Mouse (Mus musculus) small intestine, adult 10 weeks (tissue): ENCODE data around the gene Psma5. TPM values are rescaled to one million over a fixed set of nuclear protein-coding genes. Genes with fewer than 3 reads are reported as not detected.

Experiments
- polyA plus RNA-seq: library from polyadenylated mRNA; stranded (reverse); fragments of 350-450 nt; fragmentation: Illumina TruSeq; extraction: RNeasy Lipid Tissue Mini Kit (QIAGEN cat#74804); gene quantifications from one replicate; pipeline ENCODE4 v1.2.3, GENCODE M21; 2014; ENCODE audit warnings: low replicate concordance

Gene Psma5
- polyA plus RNA-seq = 99.9 TPM

DNA sequence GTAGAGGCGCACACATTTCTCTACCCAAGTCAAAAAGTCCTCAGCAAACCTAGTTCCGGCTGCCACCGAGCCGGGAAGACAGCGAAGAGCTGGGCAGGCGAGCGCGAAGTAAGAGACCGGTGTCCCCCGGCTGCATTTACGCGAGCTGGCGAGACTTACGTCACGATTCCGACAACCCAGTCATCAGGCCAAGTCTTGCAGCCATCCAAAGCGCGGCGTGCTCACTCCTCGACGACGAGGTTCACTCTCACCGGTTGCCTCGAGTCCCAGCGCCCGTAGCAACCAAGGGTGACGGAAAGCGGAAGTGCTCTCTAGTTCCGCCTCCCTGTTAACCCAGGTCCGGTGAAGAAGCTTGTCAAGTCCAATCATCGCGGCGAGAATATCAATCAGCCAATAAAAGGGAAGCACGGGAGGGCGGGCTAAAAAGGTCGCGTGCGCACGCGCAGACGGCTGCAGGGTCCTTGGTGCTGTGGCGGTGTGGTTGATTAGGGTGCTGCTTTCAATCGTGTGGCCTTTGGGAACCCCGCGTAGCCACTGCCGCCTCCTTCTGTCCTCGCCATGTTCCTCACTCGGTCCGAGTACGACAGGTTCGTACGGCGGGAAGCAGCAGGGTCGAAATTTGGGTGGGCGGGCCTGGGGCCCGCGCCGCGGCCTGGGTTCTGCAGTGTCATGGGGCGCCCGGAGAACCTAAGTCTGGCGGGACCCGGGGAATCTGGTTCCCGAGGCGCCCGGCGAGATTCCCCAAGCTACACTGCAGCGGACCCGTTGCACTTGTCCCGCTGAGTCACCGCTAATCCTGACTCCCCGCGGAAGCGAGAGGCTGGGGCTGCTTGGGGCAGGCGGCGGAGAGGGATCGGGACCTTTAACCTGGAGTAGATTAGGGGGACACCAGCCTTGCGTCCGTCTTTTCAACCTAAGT lies at the start of gene Psma5:
TSS of gene Psma5 (plus strand) at position 208 of the 919 bp plus-strand sequence.

DNA sequence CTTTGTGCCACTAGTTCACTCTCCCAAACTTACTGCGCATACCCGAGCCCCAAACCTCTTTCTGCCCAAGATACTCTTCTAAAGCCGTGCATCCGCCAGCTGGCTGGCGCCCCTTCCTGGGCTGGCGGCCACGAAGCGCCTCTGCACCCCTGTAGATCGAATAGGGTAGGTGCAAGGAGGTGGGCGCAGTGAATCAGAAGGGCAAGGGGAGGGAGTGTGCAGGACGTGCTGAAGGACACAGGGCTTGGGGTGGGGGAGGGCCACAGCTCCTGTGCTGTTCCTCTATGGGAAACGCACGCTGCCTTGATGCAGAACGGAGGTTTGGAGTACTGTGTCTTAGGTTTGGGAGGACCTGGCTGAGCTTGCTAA lies 46.0 kb upstream of the Psma5 start, which contains the start of gene Atxn7l2:
TSS of gene Atxn7l2 (minus strand) at position 164 of the 369 bp plus-strand sequence.

DNA sequence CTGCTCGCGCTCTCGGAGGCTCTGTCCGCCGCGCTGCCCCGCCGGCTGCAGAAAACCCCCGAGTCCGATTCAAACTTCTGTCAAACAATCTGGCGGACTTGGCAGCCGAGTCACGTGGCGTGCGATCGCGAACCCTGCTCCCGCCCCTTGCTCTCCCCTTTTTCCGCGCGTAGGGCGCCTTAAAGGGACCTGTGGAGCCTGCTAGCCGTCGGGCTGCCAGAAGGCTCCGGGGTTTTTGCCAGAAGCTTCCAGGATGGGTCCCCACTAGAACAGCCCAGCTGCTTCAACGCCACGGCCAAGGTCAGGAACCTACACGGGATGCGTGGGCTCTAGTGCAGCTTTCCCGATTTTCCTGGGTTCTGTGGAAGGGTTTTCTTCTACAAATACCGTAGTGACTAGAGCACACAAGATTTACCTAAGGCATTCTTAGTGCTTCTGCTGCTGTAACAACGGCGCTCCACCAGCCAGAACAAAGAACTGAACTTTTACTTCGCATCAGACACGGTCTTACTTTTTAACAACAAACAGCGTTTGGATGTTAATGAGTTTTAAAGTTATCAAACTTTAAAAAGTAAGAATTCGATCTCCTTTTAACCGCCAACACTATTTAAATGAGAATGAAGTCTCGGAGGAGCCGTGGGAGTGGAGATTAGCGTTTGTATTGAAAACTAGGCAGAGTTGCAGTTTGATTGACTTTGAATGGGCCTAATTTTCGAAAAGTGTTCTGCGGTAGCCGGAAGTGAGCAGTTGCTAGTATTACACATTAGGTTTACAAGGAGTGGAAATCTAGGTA lies 30.0 kb upstream of the Psma5 start, which contains the start of gene Sypl2:
TSS of gene Sypl2 (minus strand) at position 91 of the 793 bp plus-strand sequence.

DNA sequence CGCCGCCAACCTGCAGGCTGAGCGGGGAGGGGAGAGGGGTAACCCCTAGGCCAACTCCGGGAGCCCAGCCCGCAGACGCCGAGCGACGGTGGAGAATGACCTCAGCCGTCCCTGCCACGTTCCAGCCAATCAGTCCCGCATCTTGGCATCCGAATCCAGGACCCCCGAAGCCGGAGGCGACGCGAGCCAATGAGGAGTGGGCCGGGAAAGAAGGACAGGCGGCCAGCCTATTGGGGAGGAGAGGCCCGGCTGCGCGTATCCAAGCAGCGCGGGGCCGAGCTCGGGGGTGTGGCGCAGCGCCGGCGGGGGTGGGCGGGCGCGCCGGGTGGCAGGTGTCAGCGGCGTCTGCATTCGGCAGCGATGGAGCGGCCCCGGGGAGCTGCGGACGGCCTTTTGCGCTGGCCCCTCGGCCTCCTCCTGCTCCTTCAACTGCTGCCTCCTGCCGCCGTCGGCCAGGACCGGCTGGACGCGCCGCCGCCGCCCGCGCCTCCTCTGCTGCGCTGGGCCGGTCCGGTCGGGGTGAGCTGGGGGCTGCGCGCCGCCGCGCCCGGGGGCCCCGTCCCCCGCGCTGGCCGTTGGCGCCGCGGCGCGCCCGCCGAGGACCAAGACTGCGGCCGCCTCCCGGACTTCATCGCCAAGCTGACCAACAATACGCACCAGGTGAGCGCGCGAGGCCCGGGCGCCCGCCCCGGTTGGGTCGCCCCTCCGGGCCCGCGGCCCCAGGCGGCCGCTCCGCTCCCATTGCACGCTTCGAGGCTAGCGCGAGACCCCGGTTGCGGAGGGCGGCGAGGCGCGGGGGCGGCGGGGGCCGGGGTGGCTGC lies 27.3 kb downstream of the Psma5 start, which contains the start of gene Sort1:
TSS of gene Sort1 (plus strand) at position 302 of the 821 bp plus-strand sequence.

Other genes starting within 250 kb of the Psma5 start
- 30.0 TPM for gene Gstm1, start 239.0 kb upstream of the Psma5 start, polyA plus RNA-seq
- gene Gstm4, start 212.0 kb upstream of the Psma5 start, polyA plus RNA-seq = 8.7 TPM
- 4.9 TPM for gene Ampd2, start 170.3 kb upstream of the Psma5 start, polyA plus RNA-seq
- gene Gnat2, start 164.1 kb upstream of the Psma5 start, polyA plus RNA-seq = 1.3 TPM
- gene Gnai3, start 110.8 kb upstream of the Psma5 start, polyA plus RNA-seq = 363 TPM
- not detected for gene Gpr61, start 102.0 kb upstream of the Psma5 start, polyA plus RNA-seq
- 4.0 TPM for gene Amigo1, start 70.6 kb upstream of the Psma5 start, polyA plus RNA-seq
- 7.5 TPM for gene Cyb561d1, start 55.7 kb upstream of the Psma5 start, polyA plus RNA-seq
- 2.3 TPM for gene Atxn7l2, start 46.0 kb upstream of the Psma5 start, polyA plus RNA-seq
- gene Sypl2, start 30.3 kb upstream of the Psma5 start, polyA plus RNA-seq = 3.5 TPM
- 34.5 TPM for gene Sort1, start 27.2 kb downstream of the Psma5 start, polyA plus RNA-seq
- gene Mybphl, start 108.0 kb downstream of the Psma5 start, polyA plus RNA-seq = not detected
- not detected for gene Psrc1, start 126.9 kb downstream of the Psma5 start, polyA plus RNA-seq
- 0.15 TPM for gene Celsr2, start 158.6 kb downstream of the Psma5 start, polyA plus RNA-seq
- gene Sars, start 188.3 kb downstream of the Psma5 start, polyA plus RNA-seq = 6.9 TPM